Mouse (Mus musculus): ENCODE data around the gene Gigyf2.
"Not testable (repeated sequence)": the region's sequence is repeated elsewhere in the genome, so short reads cannot be mapped to it uniquely, and the experiment has no call there.

The Gigyf2 gene

GRCm38 (mm10) chr1:87447183-87448104 lies 120.6 kb downstream of the Gigyf2 start:
- peak; percentile 77 for DNase-seq (ENCODE audit: low read depth, low spot score)

GRCm38 (mm10) chr1:87449432-87449831 lies 122.6 kb downstream of the Gigyf2 start:
- no peak for DNase-seq (ENCODE audit: low read depth, low spot score)

GRCm38 (mm10) chr1:87456425-87456824 lies 129.6 kb downstream of the Gigyf2 start:
- no peak for DNase-seq (ENCODE audit: low read depth, low spot score)

GRCm38 (mm10) chr1:87458045-87458444 lies 131.2 kb downstream of the Gigyf2 start:
- DNase-seq (ENCODE audit: low read depth, low spot score): no peak

GRCm38 (mm10) chr1:87459856-87460255 lies 133.1 kb downstream of the Gigyf2 start:
- DNase-seq (ENCODE audit: low read depth, low spot score): not testable (repeated sequence)

GRCm38 (mm10) chr1:87467469-87467868 lies 140.7 kb downstream of the Gigyf2 start:
- no peak for DNase-seq (ENCODE audit: low read depth, low spot score)

- peak; percentile 63 for DNase-seq (ENCODE audit: low read depth, low spot score)
These were observed 141.5 kb downstream of the Gigyf2 start for GRCm38 (mm10) chr1:87468321-87468720.

- not testable (repeated sequence) for DNase-seq (ENCODE audit: low read depth, low spot score)
These were observed 143.2 kb downstream of the Gigyf2 start, which contains the start of gene Snorc for GRCm38 (mm10) chr1:87469971-87470370. Snorc (plus strand) TSS chr1:87470271.

- peak; percentile 34 for DNase-seq (ENCODE audit: low read depth, low spot score)
These were observed 145.1 kb downstream of the Gigyf2 start for GRCm38 (mm10) chr1:87471914-87472313.

- DNase-seq (ENCODE audit: low read depth, low spot score): no peak
These were observed 145.8 kb downstream of the Gigyf2 start for GRCm38 (mm10) chr1:87472576-87472975.

- peak; percentile 83 for DNase-seq (ENCODE audit: low read depth, low spot score)
These were observed 148.5 kb downstream of the Gigyf2 start for GRCm38 (mm10) chr1:87475076-87475895.

GRCm38 (mm10) chr1:87482546-87482945 lies 155.7 kb downstream of the Gigyf2 start:
- DNase-seq (ENCODE audit: low read depth, low spot score): peak; percentile 63

- DNase-seq (ENCODE audit: low read depth, low spot score): peak; percentile 97
These were observed 159.6 kb downstream of the Gigyf2 start for GRCm38 (mm10) chr1:87486386-87486785.

- peak; percentile 42 for DNase-seq (ENCODE audit: low read depth, low spot score)
These were observed 165.5 kb downstream of the Gigyf2 start for GRCm38 (mm10) chr1:87492285-87492684.

GRCm38 (mm10) chr1:87493542-87493941 lies 166.7 kb downstream of the Gigyf2 start:
- peak; percentile 57 for DNase-seq (ENCODE audit: low read depth, low spot score)

Data from brain, adult 2 months (tissue).